Mouse (Mus musculus) stomach, embryonic 14.5 days (tissue): ENCODE measurements around the gene Kmt2d. TPM values are rescaled to one million over a fixed set of nuclear protein-coding genes. Genes with fewer than 3 reads are reported as not detected.
A peak's percentile ranks its signal among the peaks of the same experiment; 100 is the strongest.

Experiments used
- ATAC-seq: fragments of 200-750 bp; cut with Nextera tagmentation; 2 replicates; pipeline ENCODE4 v1.8.0; 2017; ENCODE audit warnings: low read depth, moderate TSS enrichment; ENCODE audit not compliant: insufficient number of reproducible peaks, insufficient read depth, low FRiP score
- H3K27ac ChIP-seq: fragments of 300-500 bp; sonication (generic); 2 replicates; pipeline ENCODE4 v1.5.1; 2014; ENCODE audit warnings: mild to moderate bottlenecking, low read length, moderate library complexity, mixed read lengths
- H3K27me3 ChIP-seq: fragments of 300-500 bp; sonication (generic); 2 replicates; pipeline ENCODE4 v1.6.1; 2014; ENCODE audit warnings: low read length, control low read depth, mixed read lengths; ENCODE audit not compliant: control insufficient read depth, insufficient read depth
- H3K36me3 ChIP-seq: fragments of 300-500 bp; sonication (generic); 2 replicates; pipeline ENCODE4 v1.6.1; 2014; ENCODE audit warnings: mild to moderate bottlenecking, control low read depth, low read length, moderate library complexity, mixed read lengths; ENCODE audit not compliant: control insufficient read depth, insufficient read depth
- H3K4me1 ChIP-seq: fragments of 300-500 bp; sonication (generic); 2 replicates; pipeline ENCODE4 v1.6.1; 2014; ENCODE audit warnings: low read length, control low read depth, mixed read lengths; ENCODE audit not compliant: control insufficient read depth, insufficient read depth
- H3K4me2 ChIP-seq: fragments of 300-500 bp; sonication (generic); replicated peaks from 2 replicates; pipeline ENCODE4 v1.6.1; 2014; ENCODE audit warnings: low read depth, low read length, control low read depth
- H3K4me3 ChIP-seq: fragments of 300-500 bp; sonication (generic); 2 replicates; pipeline ENCODE4 v1.5.1; 2014; ENCODE audit warnings: low read depth, low read length, control low read depth
- H3K9ac ChIP-seq: fragments of 300-500 bp; sonication (generic); replicated peaks from 2 replicates; pipeline ENCODE4 v1.6.1; 2014; ENCODE audit warnings: low read depth, mild to moderate bottlenecking, control low read depth, low read length, moderate library complexity, mixed read lengths
- H3K9me3 ChIP-seq: fragments of 300-500 bp; sonication (generic); 2 replicates; pipeline ENCODE4 v1.6.1; 2016; ENCODE audit warnings: low read depth, low read length, control low read depth; ENCODE audit not compliant: control insufficient read depth
- WGBS: fragments of 180-500 bp; shearing (Covaris S2); extraction: QIAGEN DNeasy Blood & Tissue Kit; methylation state at CpG from one replicate; pipeline ENCODE4 v1.1.7; 2014; 5-methylcytosine and 5-hydroxymethylcytosine counted together
- polyA plus RNA-seq: library from polyadenylated mRNA; unstranded; fragments of >200 nt; fragmentation: Nextera tagmentation; extraction: Ambion mirVana; gene quantifications from 2 replicates; pipeline ENCODE4 v1.2.1, GENCODE M21; 2014

The Kmt2d gene
- polyA plus RNA-seq, 1 experiment from 2014 or later = 21.4 TPM

GRCm38 (mm10) chr15:98832161-98833058 lies 38.6 kb downstream of the Kmt2d start:
- H3K27ac ChIP-seq = peak overlapping the region; percentile 92
- H3K9me3 ChIP-seq = no peaks in the 10 kb centered on the region
- peaks cover 45% of the 10 kb centered on the region for H3K36me3 ChIP-seq
- ATAC-seq = no peak
- no peak overlapping the region for H3K9ac ChIP-seq
- 64% methylated on average over 12 of the region's 12 CpGs for WGBS
- H3K27me3 ChIP-seq = no peaks in the 10 kb centered on the region
- H3K4me2 ChIP-seq = 0 out of 2 replicates have a peak overlapping the region, but pooled peaks have one; percentile 6
- H3K4me1 ChIP-seq = peaks cover 9% of the 10 kb centered on the region; the same call in 1 of the 2 replicates
- no peak overlapping the region; the same call in 1 of the 2 replicates for H3K4me3 ChIP-seq

- H3K4me3 ChIP-seq = peak overlapping the region; percentile 92
- ATAC-seq = no peak
- H3K36me3 ChIP-seq = peaks cover 38% of the 10 kb centered on the region
- WGBS = 11% methylated on average over 9 of the region's 9 CpGs
- peaks cover 9% of the 10 kb centered on the region; the same call in 1 of the 2 replicates for H3K4me1 ChIP-seq
- no peaks in the 10 kb centered on the region for H3K27me3 ChIP-seq
- peak overlapping the region; percentile 92 for H3K27ac ChIP-seq
- peak overlapping the region; percentile 50 for H3K4me2 ChIP-seq
- H3K9ac ChIP-seq = 0 out of 2 replicates have a peak overlapping the region, but pooled peaks have one; percentile 22
- H3K9me3 ChIP-seq = no peaks in the 10 kb centered on the region
Observed at GRCm38 (mm10) chr15:98831684-98832035, 39.3 kb downstream of the Kmt2d start.

DNA sequence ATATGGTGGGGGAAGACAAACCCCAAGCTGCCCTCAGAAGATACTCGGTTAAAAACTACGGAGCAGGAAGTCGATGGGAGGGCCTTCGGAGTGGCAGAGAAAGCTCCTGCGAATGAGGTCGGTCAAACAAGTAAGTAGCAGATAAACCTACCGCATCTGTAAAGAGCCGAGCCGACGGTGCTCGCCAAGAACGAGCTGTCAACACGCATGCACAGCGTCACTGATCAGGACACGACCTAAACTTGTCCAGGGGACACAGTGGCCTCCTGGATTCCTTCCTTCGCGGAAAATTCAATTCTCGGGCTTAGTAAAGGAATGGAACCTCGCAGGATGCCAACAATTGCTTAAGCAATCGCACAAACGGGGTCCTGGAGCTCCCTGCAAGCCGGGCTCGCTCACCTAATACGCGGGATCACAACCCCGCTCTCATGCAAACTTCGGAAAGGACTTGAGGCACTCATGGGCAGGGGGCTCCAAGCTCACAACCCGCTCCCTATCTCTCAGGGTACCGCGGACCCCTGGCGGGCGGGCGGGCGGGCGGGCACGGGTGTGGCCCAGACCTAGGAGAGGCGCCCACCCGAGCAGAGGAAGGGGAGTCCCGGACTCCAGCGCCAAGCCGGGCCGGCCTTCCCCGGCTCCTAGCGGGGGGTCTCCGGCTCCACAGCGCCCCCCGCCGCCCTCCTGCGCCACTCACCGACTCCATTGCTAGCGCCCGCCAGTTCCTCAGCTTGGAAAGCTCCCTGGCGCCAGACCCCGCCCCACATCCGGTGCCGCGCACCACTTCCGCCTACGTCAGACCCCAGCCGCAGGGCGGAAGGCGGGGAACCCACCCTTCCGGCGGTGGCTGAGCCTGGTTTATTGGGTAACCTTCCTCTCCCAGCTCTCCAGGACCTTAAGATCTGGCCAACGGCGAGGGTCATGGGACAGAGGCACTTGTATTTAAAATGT lies 40.0 kb downstream of the Kmt2d start, which contains the start of gene Prkag1:
TSS of gene Prkag1 (minus strand) at position 786 of the 948 bp plus-strand sequence.
- Histone ChIP-seq H3K4me1 (peaks cover 9% of the 10 kb centered on the region; the same call in 1 of the 2 replicates), H3K36me3 (peaks cover 31% of the 10 kb centered on the region), H3K27ac (peak within 1 kb of the TSS; percentile 92), H3K9me3 (no peaks in the 10 kb centered on the region), H3K9ac (peak within 1 kb of the TSS; percentile 76), H3K27me3 (no peaks in the 10 kb centered on the region), H3K4me2 (peak within 1 kb of the TSS; percentile 50), H3K4me3 (peak within 1 kb of the TSS; percentile 92)
- ATAC-seq = peak; percentile 96
- under 1% methylated on average over 65 of the region's 66 CpGs for WGBS

DNA sequence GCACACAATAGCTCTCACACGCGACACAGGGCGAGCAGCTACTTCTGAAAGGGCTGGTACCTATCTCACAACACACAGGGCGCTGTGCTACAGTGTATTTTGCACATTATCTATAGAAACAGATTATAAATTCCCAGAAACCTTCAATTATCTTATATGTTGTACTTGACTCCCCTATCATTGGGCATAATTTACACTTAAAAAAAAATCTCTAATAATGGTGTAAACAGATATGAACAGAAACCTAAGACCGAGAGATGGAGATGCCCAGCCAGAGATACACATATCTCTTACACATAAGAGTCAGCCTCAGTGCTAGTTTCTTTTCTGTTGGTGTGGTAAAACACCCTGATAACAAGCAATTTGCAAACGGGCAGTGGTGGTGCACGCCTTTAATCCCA lies 43.4 kb downstream of the Kmt2d start:
- H3K27me3 ChIP-seq = no peaks in the 10 kb centered on the region
- WGBS = 88% methylated on average over 7 of the region's 7 CpGs
- no peak overlapping the region for H3K27ac ChIP-seq
- no peak overlapping the region for H3K4me2 ChIP-seq
- no peak overlapping the region for H3K9ac ChIP-seq
- peaks cover 9% of the 10 kb centered on the region; the same call in 1 of the 2 replicates for H3K4me1 ChIP-seq
- H3K4me3 ChIP-seq = no peak overlapping the region
- ATAC-seq = no peak
- peaks cover 20% of the 10 kb centered on the region for H3K36me3 ChIP-seq
- no peaks in the 10 kb centered on the region for H3K9me3 ChIP-seq

GRCm38 (mm10) chr15:98823434-98823833 lies 47.6 kb downstream of the Kmt2d start:
- Histone ChIP-seq H3K4me1 (no peaks in the 10 kb centered on the region), H3K36me3 (peaks cover 31% of the 10 kb centered on the region), H3K27ac (no peak overlapping the region), H3K9ac (no peak overlapping the region), H3K4me3 (no peak overlapping the region), H3K9me3 (no peaks in the 10 kb centered on the region), H3K27me3 (no peaks in the 10 kb centered on the region), H3K4me2 (no peak overlapping the region)
- WGBS = 72% methylated on average over 3 of the region's 3 CpGs
- ATAC-seq = no peak

DNA sequence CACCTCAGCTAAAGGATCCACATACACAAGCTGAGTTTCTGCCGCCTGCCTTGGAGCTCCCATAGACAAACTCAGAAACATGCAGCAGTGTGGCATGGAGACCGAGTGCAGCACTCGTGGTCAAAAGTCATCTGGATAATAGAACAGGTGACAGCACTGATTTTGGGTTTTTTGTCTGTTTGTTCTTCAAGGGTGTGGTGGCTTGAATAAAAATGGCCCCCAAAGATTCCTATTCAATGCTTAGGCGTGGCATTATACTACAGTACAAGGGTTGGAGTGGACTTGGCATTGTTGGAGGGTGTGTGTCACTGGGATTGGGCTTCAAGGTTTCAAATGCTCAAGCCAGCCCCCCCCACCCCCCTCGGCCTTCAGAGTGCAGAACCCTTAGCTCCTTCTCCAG lies 48.9 kb downstream of the Kmt2d start:
- H3K4me2 ChIP-seq = no peak overlapping the region
- WGBS = 87% methylated on average over 5 of the region's 5 CpGs
- no peaks in the 10 kb centered on the region for H3K9me3 ChIP-seq
- no peak overlapping the region for H3K9ac ChIP-seq
- no peak overlapping the region for H3K4me3 ChIP-seq
- no peak for ATAC-seq
- H3K4me1 ChIP-seq = no peaks in the 10 kb centered on the region
- H3K27me3 ChIP-seq = no peaks in the 10 kb centered on the region
- H3K27ac ChIP-seq = no peak overlapping the region
- H3K36me3 ChIP-seq = peaks cover 28% of the 10 kb centered on the region

DNA sequence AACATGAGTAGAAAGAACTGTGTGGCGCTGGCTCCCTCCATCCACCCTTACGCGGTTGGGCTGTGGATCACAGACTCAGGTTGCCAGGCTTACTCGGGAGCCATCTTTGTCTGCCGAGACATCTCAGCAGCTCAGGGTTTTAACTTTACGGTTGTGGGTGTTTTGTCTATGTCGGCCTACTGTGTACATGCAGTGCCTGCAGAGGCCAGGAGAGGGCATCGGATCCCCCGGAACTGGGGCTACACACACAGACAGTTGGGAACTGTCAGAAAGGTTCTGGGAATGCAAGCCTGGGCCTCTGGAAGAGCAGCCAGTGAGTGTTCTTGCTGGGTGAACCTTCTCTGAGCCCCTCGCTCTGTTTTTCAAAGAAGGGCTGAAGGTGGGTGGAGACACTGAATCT lies 49.6 kb downstream of the Kmt2d start:
- no peaks in the 10 kb centered on the region for H3K4me1 ChIP-seq
- H3K9ac ChIP-seq = no peak overlapping the region
- WGBS = 39% methylated on average over 10 of the region's 10 CpGs
- H3K4me2 ChIP-seq = no peak overlapping the region
- H3K27me3 ChIP-seq = no peaks in the 10 kb centered on the region
- no peaks in the 10 kb centered on the region for H3K9me3 ChIP-seq
- ATAC-seq = no peak
- no peak overlapping the region for H3K27ac ChIP-seq
- peaks cover 28% of the 10 kb centered on the region for H3K36me3 ChIP-seq
- H3K4me3 ChIP-seq = no peak overlapping the region

GRCm38 (mm10) chr15:98820937-98821336 lies 50.1 kb downstream of the Kmt2d start:
- H3K36me3 ChIP-seq = peaks cover 29% of the 10 kb centered on the region
- ATAC-seq = no peak
- no peak overlapping the region for H3K27ac ChIP-seq
- H3K4me2 ChIP-seq = no peak overlapping the region
- WGBS = 87% methylated on average over 4 of the region's 4 CpGs
- no peaks in the 10 kb centered on the region for H3K27me3 ChIP-seq
- no peaks in the 10 kb centered on the region for H3K4me1 ChIP-seq
- H3K9ac ChIP-seq = no peak overlapping the region
- no peaks in the 10 kb centered on the region for H3K9me3 ChIP-seq
- H3K4me3 ChIP-seq = no peak overlapping the region
